Mouse (Mus musculus): ENCODE results near the gene S100a2.

The S100a2 gene

GRCm38 (mm10) chr3:90615911-90616310 lies 25.9 kb downstream of the S100a2 start:
- no peak for DNase-seq (ENCODE audit: low spot score)

- no peak for DNase-seq (ENCODE audit: low spot score)
Observed at GRCm38 (mm10) chr3:90617586-90617985, 27.5 kb downstream of the S100a2 start.

- no peak for DNase-seq (ENCODE audit: low spot score)
Observed at GRCm38 (mm10) chr3:90621552-90621951, 31.5 kb downstream of the S100a2 start.

- DNase-seq (ENCODE audit: low spot score) = peak; percentile 64
Observed at GRCm38 (mm10) chr3:90623435-90624071, 33.5 kb downstream of the S100a2 start.

- no peak for DNase-seq (ENCODE audit: low spot score)
Observed at GRCm38 (mm10) chr3:90625496-90625895, 35.4 kb downstream of the S100a2 start.

- no peak for DNase-seq (ENCODE audit: low spot score)
Observed at GRCm38 (mm10) chr3:90626266-90627021, 36.4 kb downstream of the S100a2 start.

- DNase-seq (ENCODE audit: low spot score) = no peak
Observed at GRCm38 (mm10) chr3:90627366-90627765, 37.3 kb downstream of the S100a2 start.

GRCm38 (mm10) chr3:90627807-90628206 lies 37.8 kb downstream of the S100a2 start:
- DNase-seq (ENCODE audit: low spot score) = no peak

- DNase-seq (ENCODE audit: low spot score) = no peak
Observed at GRCm38 (mm10) chr3:90629298-90629697, 39.3 kb downstream of the S100a2 start.

- DNase-seq (ENCODE audit: low spot score) = no peak
Observed at GRCm38 (mm10) chr3:90631984-90632383, 41.9 kb downstream of the S100a2 start.

- DNase-seq (ENCODE audit: low spot score) = no peak
Observed at GRCm38 (mm10) chr3:90638511-90639275, 48.6 kb downstream of the S100a2 start.

- no peak for DNase-seq (ENCODE audit: low spot score)
Observed at GRCm38 (mm10) chr3:90639511-90640154, 49.6 kb downstream of the S100a2 start.

GRCm38 (mm10) chr3:90640981-90641380 lies 50.9 kb downstream of the S100a2 start:
- DNase-seq (ENCODE audit: low spot score) = no peak
